Mouse (Mus musculus) CH12.LX (cell line): Measurements from ENCODE around the gene Ccdc3.

ENCODE experiments used
- CTCF ChIP-seq, 2 experiments: IDR thresholded peaks in 1 of 2; conservative IDR thresholded peaks in 1 of 2; 2 replicates each; pipeline ENCODE4 v1.5.1; 2011 to 2012; ENCODE audit warnings: low read depth in 2 of 2, low read length in 2 of 2, improper control_type of control experiment in 1 of 2, inconsistent platforms in 1 of 2, mild to moderate bottlenecking in 1 of 2, moderate library complexity in 1 of 2
- ELF1 ChIP-seq: IDR thresholded peaks from 2 replicates; pipeline ENCODE4 v1.6.1; 2014; ENCODE audit warnings: low read depth, mild to moderate bottlenecking, inconsistent platforms, low read length, improper control_type of control experiment
- GABPA ChIP-seq: IDR thresholded peaks from 2 replicates; pipeline ENCODE4 v1.6.1; 2012; ENCODE audit warnings: low read depth, low read length, improper control_type of control experiment, inconsistent platforms; ENCODE audit not compliant: insufficient replicate concordance
- MXI1 ChIP-seq: IDR thresholded peaks from 2 replicates; pipeline ENCODE4 v1.6.1; 2011; ENCODE audit warnings: mild to moderate bottlenecking, low read depth, low read length, improper control_type of control experiment
- POLR2A ChIP-seq: IDR thresholded peaks from 2 replicates; pipeline ENCODE4 v1.6.1; 2011; ENCODE audit warnings: low read depth, mild to moderate bottlenecking, improper control_type of control experiment, low read length
- TCF12 ChIP-seq: IDR thresholded peaks from 2 replicates; pipeline ENCODE4 v1.6.1; 2014; ENCODE audit warnings: low read depth, mild to moderate bottlenecking, inconsistent platforms, low read length, improper control_type of control experiment

- TF ChIP-seq MXI1 (no peak), GABPA (no peak), TCF12 (no peak), CTCF (conservative IDR thresholded peaks at IDR 0.05 in 1 of 2, IDR thresholded peaks at IDR 0.05 in 1 of 2; ENCODE audit: low read depth in 2 of 2, low read length in 2 of 2) (no peak), POLR2A (no peak), ELF1 (no peak)
Measured at GRCm38 (mm10) chr2:5171301-5172000, 33.9 kb downstream of the Ccdc3 start.
